Mouse (Mus musculus): ENCODE results near the gene Serp1. TPM values are rescaled to one million over a fixed set of nuclear protein-coding genes. Genes with fewer than 3 reads are reported as not detected.

Serp1 gene
- polyA plus RNA-seq, 1 experiment from 2014 or later: 123 TPM

- Histone ChIP-seq H3K9ac (no peak overlapping the region), H3K4me2 (no peak overlapping the region), H3K36me3 (peaks cover 38% of the 10 kb centered on the region), H3K4me1 (peaks cover 21% of the 10 kb centered on the region), H3K27ac (no peak overlapping the region), H3K4me3 (no peak overlapping the region), H3K9me3 (replicated peaks) (no peaks in the 10 kb centered on the region), H3K27me3 (replicated peaks) (no peaks in the 10 kb centered on the region)
- ATAC-seq: no peak
- WGBS (ENCODE audit: insufficient replicate concordance): 63% methylated on average over 6 of the region's 6 CpGs
Measured at GRCm38 (mm10) chr3:58520286-58520685, 5.4 kb downstream of the Serp1 start.

DNA sequence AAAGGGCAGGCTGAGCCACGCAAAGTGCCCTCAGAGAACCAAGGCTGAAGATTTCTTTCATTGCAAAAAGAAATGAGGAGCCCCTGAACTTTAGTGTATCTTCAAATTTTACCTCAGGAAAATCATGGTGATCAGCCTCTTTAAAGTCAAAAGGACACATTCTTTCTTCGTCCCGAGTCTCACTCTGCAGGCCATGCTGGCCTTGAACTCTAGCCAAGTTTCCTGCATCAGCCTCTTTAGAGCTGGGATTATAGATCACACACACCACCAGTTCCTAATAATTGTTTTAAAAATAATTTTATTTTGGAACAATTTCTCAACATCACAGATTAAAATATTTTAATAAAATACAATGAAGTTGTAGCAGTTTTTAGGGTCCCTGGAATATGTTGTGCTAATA is 6.2 kb downstream of the Serp1 start:
- H3K36me3 ChIP-seq: peaks cover 38% of the 10 kb centered on the region
- ATAC-seq: no peak
- peaks cover 19% of the 10 kb centered on the region for H3K4me1 ChIP-seq
- H3K4me2 ChIP-seq: no peak overlapping the region
- no peak overlapping the region for H3K9ac ChIP-seq
- WGBS (ENCODE audit: insufficient replicate concordance): 71% methylated on average over 3 of the region's 3 CpGs
- H3K9me3 ChIP-seq (replicated peaks): no peaks in the 10 kb centered on the region
- no peaks in the 10 kb centered on the region for H3K27me3 ChIP-seq (replicated peaks)
- no peak overlapping the region for H3K4me3 ChIP-seq
- H3K27ac ChIP-seq: no peak overlapping the region

GRCm38 (mm10) chr3:58518962-58519361 is 6.7 kb downstream of the Serp1 start:
- Histone ChIP-seq H3K4me1 (peaks cover 13% of the 10 kb centered on the region), H3K27me3 (replicated peaks) (no peaks in the 10 kb centered on the region), H3K9ac (no peak overlapping the region), H3K36me3 (peaks cover 35% of the 10 kb centered on the region), H3K4me3 (no peak overlapping the region), H3K27ac (no peak overlapping the region), H3K9me3 (replicated peaks) (no peaks in the 10 kb centered on the region), H3K4me2 (no peak overlapping the region)
- 48% methylated on average over 2 of the region's 2 CpGs for WGBS (ENCODE audit: insufficient replicate concordance)
- ATAC-seq: 0 out of 2 replicates have a peak, but pooled peaks have one; percentile 40

GRCm38 (mm10) chr3:58517800-58518199 is 7.9 kb downstream of the Serp1 start:
- no peak overlapping the region for H3K27ac ChIP-seq
- peaks cover 8% of the 10 kb centered on the region for H3K4me1 ChIP-seq
- no peak overlapping the region for H3K9ac ChIP-seq
- WGBS (ENCODE audit: insufficient replicate concordance): 64% methylated on average over 5 of the region's 5 CpGs
- peaks cover 23% of the 10 kb centered on the region for H3K36me3 ChIP-seq
- H3K4me2 ChIP-seq: no peak overlapping the region
- no peaks in the 10 kb centered on the region for H3K27me3 ChIP-seq (replicated peaks)
- H3K9me3 ChIP-seq (replicated peaks): no peaks in the 10 kb centered on the region
- no peak for ATAC-seq
- H3K4me3 ChIP-seq: no peak overlapping the region

GRCm38 (mm10) chr3:58517258-58517657 is 8.4 kb downstream of the Serp1 start:
- Histone ChIP-seq H3K27ac (0 out of 2 replicates have a peak overlapping the region, but pooled peaks have one; percentile 20), H3K27me3 (replicated peaks) (no peaks in the 10 kb centered on the region), H3K4me3 (no peak overlapping the region), H3K4me2 (no peak overlapping the region), H3K36me3 (peaks cover 18% of the 10 kb centered on the region), H3K9ac (no peak overlapping the region), H3K9me3 (replicated peaks) (no peaks in the 10 kb centered on the region), H3K4me1 (peaks cover 8% of the 10 kb centered on the region)
- ATAC-seq: no peak
- 38% methylated on average over 5 of the region's 5 CpGs for WGBS (ENCODE audit: insufficient replicate concordance)

DNA sequence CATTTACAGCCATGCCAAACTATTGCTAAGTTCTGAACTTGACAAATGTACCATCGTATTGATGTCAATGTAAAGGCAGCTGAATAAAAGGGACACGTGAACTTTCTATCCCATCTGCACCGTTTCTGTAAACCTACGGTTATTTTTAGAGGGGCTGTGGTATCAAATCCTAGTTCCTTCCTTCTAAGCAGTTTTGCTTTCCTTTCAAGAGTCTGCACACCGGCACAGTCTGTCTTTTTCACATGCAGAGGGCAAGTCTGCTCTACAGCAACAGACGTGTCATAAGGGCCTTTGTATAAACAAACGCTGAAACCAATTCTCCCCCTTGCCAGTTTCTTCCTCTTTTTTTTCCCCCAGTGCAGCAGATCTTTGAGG is 9.1 kb downstream of the Serp1 start:
- peaks cover 8% of the 10 kb centered on the region for H3K4me1 ChIP-seq
- ATAC-seq: no peak

GRCm38 (mm10) chr3:58515947-58516601 is 9.6 kb downstream of the Serp1 start:
- H3K27ac ChIP-seq: no peak overlapping the region

More for the DNA sequence above, 9.1 kb downstream of the Serp1 start:
- Histone ChIP-seq H3K4me3 (no peak overlapping the region), H3K27me3 (replicated peaks) (no peaks in the 10 kb centered on the region), H3K9ac (no peak overlapping the region), H3K9me3 (replicated peaks) (no peaks in the 10 kb centered on the region), H3K4me2 (no peak overlapping the region), H3K27ac (no peak overlapping the region), H3K36me3 (peaks cover 15% of the 10 kb centered on the region)
- WGBS (ENCODE audit: insufficient replicate concordance): 31% methylated on average over 7 of the region's 7 CpGs

GRCm38 (mm10) chr3:58513483-58513882 is 12.2 kb downstream of the Serp1 start:
- ATAC-seq: no peak
- WGBS (ENCODE audit: insufficient replicate concordance): 68% methylated on average over 4 of the region's 4 CpGs
- H3K9ac ChIP-seq: no peak overlapping the region

More at GRCm38 (mm10) chr3:58515947-58516601, 9.6 kb downstream of the Serp1 start:
- Histone ChIP-seq H3K4me2 (no peak overlapping the region), H3K4me1 (peaks cover 8% of the 10 kb centered on the region), H3K9ac (no peak overlapping the region), H3K36me3 (peaks cover 9% of the 10 kb centered on the region), H3K9me3 (replicated peaks) (no peaks in the 10 kb centered on the region), H3K27me3 (replicated peaks) (no peaks in the 10 kb centered on the region), H3K4me3 (no peak overlapping the region)
- WGBS (ENCODE audit: insufficient replicate concordance): 68% methylated on average over 1 of the region's 1 CpGs
- ATAC-seq: no peak

DNA sequence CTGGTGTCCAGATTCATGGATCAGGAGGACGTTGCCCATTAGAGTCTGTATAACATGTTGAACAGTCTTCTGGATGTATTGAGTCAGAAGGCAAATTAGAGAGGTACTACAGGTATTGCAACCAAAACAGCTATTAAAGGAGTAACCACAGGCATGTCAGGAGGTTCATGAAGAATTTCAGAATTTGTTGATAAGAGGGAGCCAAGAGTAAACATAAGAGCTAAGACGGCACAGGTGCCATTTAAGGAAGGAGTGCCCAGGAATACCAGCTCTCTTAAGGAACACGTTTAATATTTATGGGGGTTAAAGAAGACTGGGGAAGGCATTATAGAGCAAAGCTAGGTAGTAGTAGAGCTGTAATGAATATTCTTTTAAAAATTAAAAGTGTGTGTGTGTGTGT is 13.0 kb downstream of the Serp1 start:
- WGBS (ENCODE audit: insufficient replicate concordance): 59% methylated on average over 3 of the region's 3 CpGs
- Histone ChIP-seq H3K9me3 (replicated peaks) (no peaks in the 10 kb centered on the region), H3K4me1 (peaks cover 7% of the 10 kb centered on the region; the same call in 1 of the 2 replicates), H3K4me2 (no peak overlapping the region), H3K27ac (no peak overlapping the region), H3K27me3 (replicated peaks) (no peaks in the 10 kb centered on the region), H3K36me3 (no peaks in the 10 kb centered on the region), H3K4me3 (no peak overlapping the region), H3K9ac (no peak overlapping the region)
- ATAC-seq: no peak

More at GRCm38 (mm10) chr3:58513483-58513882, 12.2 kb downstream of the Serp1 start:
- H3K9me3 ChIP-seq (replicated peaks): no peaks in the 10 kb centered on the region
- no peak overlapping the region for H3K4me3 ChIP-seq
- no peaks in the 10 kb centered on the region for H3K27me3 ChIP-seq (replicated peaks)
- no peak overlapping the region for H3K4me2 ChIP-seq
- no peaks in the 10 kb centered on the region; the same call in 1 of the 2 replicates for H3K4me1 ChIP-seq
- H3K36me3 ChIP-seq: no peaks in the 10 kb centered on the region
- no peak overlapping the region for H3K27ac ChIP-seq

DNA sequence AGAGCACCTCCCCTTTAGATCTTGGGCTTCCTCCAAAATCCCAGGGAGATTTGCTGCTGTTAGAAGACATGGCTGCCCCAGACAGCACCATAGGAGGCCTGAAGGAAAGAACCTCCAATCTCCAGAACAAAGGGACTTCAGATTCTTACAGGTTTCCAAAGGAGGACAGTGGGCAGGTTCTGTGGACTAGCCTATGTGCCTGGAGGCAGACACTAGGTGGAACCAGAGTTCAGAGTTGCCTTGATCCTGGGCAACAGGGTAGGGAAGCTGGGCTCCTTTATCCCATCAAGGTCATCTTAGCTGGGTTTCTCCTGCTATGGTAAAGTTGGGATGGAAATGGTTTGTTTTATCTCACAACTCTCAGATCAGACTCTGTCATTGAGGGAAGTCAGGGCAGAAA is 14.1 kb downstream of the Serp1 start:
- ATAC-seq: no peak
- no peaks in the 10 kb centered on the region for H3K36me3 ChIP-seq
- H3K4me2 ChIP-seq: no peak overlapping the region
- H3K4me1 ChIP-seq: peaks cover 8% of the 10 kb centered on the region; the same call in 1 of the 2 replicates
- no peaks in the 10 kb centered on the region for H3K27me3 ChIP-seq (replicated peaks)
- H3K9me3 ChIP-seq (replicated peaks): no peaks in the 10 kb centered on the region
- no peak overlapping the region for H3K9ac ChIP-seq
- no peak overlapping the region for H3K4me3 ChIP-seq
- no peak overlapping the region for H3K27ac ChIP-seq

- Histone ChIP-seq H3K27ac (no peak overlapping the region), H3K4me3 (no peak overlapping the region), H3K4me2 (no peak overlapping the region), H3K36me3 (no peaks in the 10 kb centered on the region), H3K27me3 (replicated peaks) (no peaks in the 10 kb centered on the region), H3K4me1 (peaks cover 13% of the 10 kb centered on the region; the same call in 1 of the 2 replicates), H3K9me3 (replicated peaks) (no peaks in the 10 kb centered on the region), H3K9ac (no peak overlapping the region)
- ATAC-seq: no peak
- WGBS (ENCODE audit: insufficient replicate concordance): 32% methylated on average over 7 of the region's 7 CpGs
Measured at GRCm38 (mm10) chr3:58508020-58508750, 17.5 kb downstream of the Serp1 start.

DNA sequence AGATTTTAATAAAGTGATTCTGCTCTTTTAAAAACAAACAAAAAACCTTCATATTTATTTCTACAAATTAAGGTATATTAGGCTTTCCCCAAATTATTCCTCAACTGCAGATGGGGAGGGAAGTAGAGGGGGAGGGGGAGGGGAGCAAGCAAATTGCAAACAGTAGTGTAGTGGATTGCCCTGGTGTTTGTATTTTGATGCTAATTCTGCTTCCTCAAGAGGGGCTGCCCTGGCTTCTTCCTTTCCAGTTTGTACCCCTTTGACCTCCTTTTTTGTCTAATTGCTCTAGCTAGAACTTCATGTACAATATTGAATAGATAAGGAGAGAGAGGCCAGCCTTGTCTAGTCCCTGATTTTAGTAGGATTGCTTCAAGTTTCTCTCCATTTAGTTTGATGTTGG is 21.0 kb downstream of the Serp1 start:
- Histone ChIP-seq H3K4me1 (peaks cover 28% of the 10 kb centered on the region), H3K4me2 (no peak overlapping the region), H3K9ac (no peak overlapping the region), H3K9me3 (replicated peaks) (no peaks in the 10 kb centered on the region), H3K4me3 (no peak overlapping the region), H3K36me3 (no peaks in the 10 kb centered on the region), H3K27ac (no peak overlapping the region), H3K27me3 (replicated peaks) (no peaks in the 10 kb centered on the region)
- ATAC-seq: no peak
